Mouse (Mus musculus): ENCODE results near the gene Ttpal. TPM values are rescaled to one million over a fixed set of nuclear protein-coding genes. Genes with fewer than 3 reads are reported as not detected.

Gene Ttpal
- polyA plus RNA-seq, 1 experiment from 2014 or later = 26.1 TPM

DNA sequence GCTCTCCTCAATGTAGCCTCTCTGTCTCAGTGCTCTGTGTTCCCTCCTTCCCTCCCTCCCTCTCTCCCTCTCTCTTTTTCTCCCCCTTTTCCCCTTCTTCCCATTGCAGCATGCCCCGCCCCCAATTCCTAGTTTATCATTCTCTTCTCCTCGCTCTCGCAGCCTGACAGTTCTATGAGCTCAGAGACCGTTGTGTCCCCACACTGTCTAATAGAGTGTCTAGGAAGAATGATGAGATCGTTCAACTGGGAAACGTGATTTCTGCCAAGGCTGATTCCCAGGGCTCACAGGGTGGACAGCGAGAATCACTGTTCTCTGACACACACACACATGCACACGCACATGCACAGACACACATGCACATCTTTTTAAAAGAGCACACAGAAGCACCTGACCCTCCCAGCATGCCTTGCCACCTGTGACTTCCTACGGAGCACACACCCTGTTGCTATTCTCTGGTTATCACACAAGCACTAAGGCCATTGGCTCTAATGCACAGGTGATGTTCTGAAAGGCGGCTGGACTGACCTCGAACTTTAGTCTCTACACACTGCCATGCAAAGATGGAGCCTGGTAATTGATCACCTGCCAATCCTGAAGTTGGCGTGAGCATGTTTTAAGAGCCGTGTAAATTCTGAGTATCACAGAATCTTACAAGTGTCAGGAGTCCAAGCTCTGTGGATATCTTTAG, 40.7 kb upstream of the Ttpal start:
- no peak overlapping the region for H3K4me2 ChIP-seq
- no peak for DNase-seq (ENCODE audit: low spot score)
- no peaks in the 10 kb centered on the region for H3K36me3 ChIP-seq (ENCODE audit: control insufficient read depth, insufficient read depth, low read length)
- no peaks in the 10 kb centered on the region for H3K27me3 ChIP-seq (replicated peaks; ENCODE audit: control insufficient read depth, insufficient read depth, low read length)
- H3K27ac ChIP-seq (ENCODE audit: low read depth, low read length) = no peak overlapping the region
- 0 out of 2 replicates have a peak, but pooled peaks cover 3% of the 10 kb centered on the region for H3K4me1 ChIP-seq (replicated peaks; ENCODE audit: control insufficient read depth, insufficient read depth, low read length)
- no peaks in the 10 kb centered on the region for H3K9me3 ChIP-seq (ENCODE audit: control insufficient read depth, low read length)
- no peak overlapping the region for H3K4me3 ChIP-seq (ENCODE audit: low read depth, low read length)
- no peak for ATAC-seq (replicated peaks; ENCODE audit: low FRiP score)
- no peak overlapping the region for H3K9ac ChIP-seq (ENCODE audit: low read depth, low read length)
- 76% methylated on average over 13 of the region's 13 CpGs for WGBS

DNA sequence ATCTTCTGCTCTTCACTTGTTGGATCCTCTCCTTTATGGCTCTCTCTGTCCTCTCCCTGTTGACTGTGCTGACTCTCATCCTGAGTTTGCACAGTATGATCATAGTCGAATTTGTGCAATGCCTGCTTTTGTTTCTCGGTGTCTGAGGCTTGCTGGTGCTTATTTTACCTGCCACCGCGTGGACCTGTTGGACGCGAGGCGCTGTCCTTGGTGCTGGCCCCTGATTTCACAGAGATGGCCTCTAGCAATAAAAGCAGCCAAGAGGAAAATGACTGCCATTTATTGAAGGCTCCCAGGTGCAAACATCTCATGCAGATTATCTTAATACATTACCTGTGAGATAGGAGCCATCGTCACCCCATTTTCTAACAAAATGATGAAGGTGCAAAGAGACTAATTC, 37.5 kb upstream of the Ttpal start:
- no peak overlapping the region for H3K27ac ChIP-seq (ENCODE audit: low read depth, low read length)
- no peak overlapping the region for H3K4me2 ChIP-seq
- H3K27me3 ChIP-seq (replicated peaks; ENCODE audit: control insufficient read depth, insufficient read depth, low read length) = no peaks in the 10 kb centered on the region
- ATAC-seq (replicated peaks; ENCODE audit: low FRiP score) (no peak), DNase-seq (ENCODE audit: low spot score) (no peak)
- H3K4me3 ChIP-seq (ENCODE audit: low read depth, low read length) = no peak overlapping the region
- WGBS = 30% methylated on average over 8 of the region's 8 CpGs
- no peaks in the 10 kb centered on the region for H3K4me1 ChIP-seq (replicated peaks; ENCODE audit: control insufficient read depth, insufficient read depth, low read length)
- H3K36me3 ChIP-seq (ENCODE audit: control insufficient read depth, insufficient read depth, low read length) = no peaks in the 10 kb centered on the region
- no peaks in the 10 kb centered on the region for H3K9me3 ChIP-seq (ENCODE audit: control insufficient read depth, low read length)
- H3K9ac ChIP-seq (ENCODE audit: low read depth, low read length) = no peak overlapping the region

DNA sequence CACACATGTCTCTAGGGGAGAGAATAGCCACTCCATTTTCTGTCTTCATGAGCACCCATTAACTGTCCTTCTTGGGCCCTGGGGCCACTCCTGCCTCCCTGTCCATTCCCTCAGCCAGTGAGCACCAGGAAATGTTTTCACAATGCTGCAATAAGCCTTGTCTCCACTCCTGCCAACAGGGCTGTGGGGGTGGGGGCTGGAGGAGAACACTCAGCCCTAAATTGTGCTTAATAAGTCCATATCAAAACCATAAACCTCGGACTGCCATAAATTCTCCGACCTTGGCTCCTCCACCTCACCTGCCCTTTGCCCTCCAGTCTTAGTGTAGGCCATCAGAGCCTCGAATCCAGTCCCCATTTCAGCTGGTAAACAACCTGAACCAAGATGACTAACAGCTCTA, 27.8 kb upstream of the Ttpal start:
- no peak for DNase-seq (ENCODE audit: low spot score)
- H3K4me2 ChIP-seq = no peak overlapping the region
- H3K4me1 ChIP-seq (replicated peaks; ENCODE audit: control insufficient read depth, insufficient read depth, low read length) = peaks cover 5% of the 10 kb centered on the region
- H3K36me3 ChIP-seq (ENCODE audit: control insufficient read depth, insufficient read depth, low read length) = no peaks in the 10 kb centered on the region
- no peak for ATAC-seq (replicated peaks; ENCODE audit: low FRiP score)
- no peak overlapping the region for H3K9ac ChIP-seq (ENCODE audit: low read depth, low read length)
- no peaks in the 10 kb centered on the region for H3K9me3 ChIP-seq (ENCODE audit: control insufficient read depth, low read length)
- H3K27me3 ChIP-seq (replicated peaks; ENCODE audit: control insufficient read depth, insufficient read depth, low read length) = no peaks in the 10 kb centered on the region
- no peak overlapping the region for H3K27ac ChIP-seq (ENCODE audit: low read depth, low read length)
- no peak overlapping the region for H3K4me3 ChIP-seq (ENCODE audit: low read depth, low read length)
- 52% methylated on average over 3 of the region's 3 CpGs for WGBS

DNA sequence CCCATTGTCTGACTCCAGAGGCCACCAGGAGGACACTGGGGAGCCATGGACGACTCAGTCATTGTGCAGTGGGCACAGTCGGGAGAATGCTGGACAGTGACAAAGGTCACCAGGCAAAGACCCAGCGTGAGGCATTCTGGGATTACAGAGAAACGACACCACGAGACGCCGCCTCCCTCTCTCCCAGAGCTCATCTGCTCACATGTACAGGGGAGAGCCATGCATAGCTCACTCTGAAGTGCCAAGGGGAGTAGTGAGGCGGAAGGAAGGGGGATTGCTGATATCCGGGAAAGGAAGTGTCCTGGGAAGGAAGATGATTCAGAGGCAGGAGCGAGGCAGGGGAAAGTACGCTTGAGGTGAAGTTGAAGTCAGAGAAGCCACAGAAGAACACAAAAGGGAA, 26.9 kb upstream of the Ttpal start:
- ATAC-seq (replicated peaks; ENCODE audit: low FRiP score) = no peak
- Histone ChIP-seq H3K4me1 (replicated peaks; ENCODE audit: control insufficient read depth, insufficient read depth, low read length) (peaks cover 5% of the 10 kb centered on the region), H3K4me2 (peak overlapping the region; percentile 1; the same call in 1 of the 2 replicates), H3K27me3 (replicated peaks; ENCODE audit: control insufficient read depth, insufficient read depth, low read length) (no peaks in the 10 kb centered on the region), H3K36me3 (ENCODE audit: control insufficient read depth, insufficient read depth, low read length) (no peaks in the 10 kb centered on the region), H3K27ac (ENCODE audit: low read depth, low read length) (no peak overlapping the region), H3K9me3 (ENCODE audit: control insufficient read depth, low read length) (no peaks in the 10 kb centered on the region), H3K4me3 (ENCODE audit: low read depth, low read length) (no peak overlapping the region), H3K9ac (ENCODE audit: low read depth, low read length) (no peak overlapping the region)
- DNase-seq (ENCODE audit: low spot score) = no peak
- WGBS = 34% methylated on average over 11 of the region's 11 CpGs

DNA sequence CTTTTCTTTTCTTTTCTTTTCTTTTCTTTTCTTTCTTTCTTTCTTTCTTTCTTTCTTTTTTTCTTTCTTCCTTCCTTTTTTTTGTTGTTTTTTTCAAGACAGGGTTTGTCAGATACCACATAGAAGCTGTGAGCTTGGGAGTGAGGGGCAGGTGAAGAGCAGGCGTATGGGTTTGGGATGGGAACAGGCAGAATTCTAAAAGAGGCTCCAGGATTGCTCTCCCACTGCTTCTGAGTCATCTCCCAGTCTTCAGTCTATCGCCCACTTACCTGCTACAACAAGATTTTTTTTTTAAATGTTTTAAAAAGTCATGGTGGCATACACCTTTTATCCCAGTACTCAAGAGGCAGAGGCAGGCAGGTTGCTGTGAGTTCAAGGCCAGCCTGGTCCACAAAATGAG, 24.1 kb upstream of the Ttpal start:
- no peak overlapping the region for H3K4me2 ChIP-seq
- DNase-seq (ENCODE audit: low spot score) (no peak), ATAC-seq (replicated peaks; ENCODE audit: low FRiP score) (no peak)

DNA sequence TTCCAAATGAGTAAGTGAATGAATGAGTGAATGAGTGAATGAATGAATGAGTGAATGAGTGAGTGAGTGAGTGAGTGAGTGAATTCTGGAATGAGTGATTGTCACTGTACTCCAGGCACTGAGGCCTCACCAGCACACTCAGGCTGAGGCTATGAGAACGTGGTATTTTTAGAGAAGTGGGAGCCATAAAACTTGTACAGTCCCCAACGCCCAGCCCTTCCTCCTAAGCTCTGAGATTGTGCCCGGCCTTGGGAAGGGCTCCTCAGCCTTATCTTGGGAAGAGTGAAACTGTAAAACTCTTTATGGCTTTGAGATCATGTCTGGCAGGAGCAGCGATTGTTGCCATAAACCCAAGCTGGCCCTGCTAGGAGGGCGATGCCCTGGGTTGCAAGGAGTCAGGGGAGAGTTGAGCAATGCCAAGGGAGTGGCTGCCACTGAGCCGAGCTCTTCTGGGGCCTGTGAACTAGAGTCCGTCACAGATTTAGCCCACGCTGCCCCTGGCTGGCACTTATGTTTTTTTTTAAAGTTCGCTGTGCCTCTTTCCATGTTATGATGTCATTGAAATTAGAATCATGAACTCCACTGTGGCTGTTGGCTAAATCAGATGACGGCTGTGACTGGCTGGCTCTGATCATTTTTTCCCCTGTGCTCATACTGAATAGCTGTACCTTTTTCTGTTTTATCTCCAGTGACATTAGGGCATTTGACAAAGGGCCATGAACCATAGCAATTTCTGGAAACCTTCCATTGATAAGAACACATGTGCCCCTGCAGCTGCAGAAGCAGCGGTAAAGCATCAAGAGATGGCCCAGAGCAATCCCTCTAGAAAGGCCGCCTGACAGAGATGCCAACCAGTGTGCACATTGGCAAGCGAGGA, 21.8 kb upstream of the Ttpal start:
- Histone ChIP-seq H3K4me1 (replicated peaks; ENCODE audit: control insufficient read depth, insufficient read depth, low read length) (peaks cover 2% of the 10 kb centered on the region; the same call in 1 of the 2 replicates), H3K4me3 (ENCODE audit: low read depth, low read length) (no peak overlapping the region), H3K9ac (ENCODE audit: low read depth, low read length) (no peak overlapping the region), H3K9me3 (ENCODE audit: control insufficient read depth, low read length) (no peaks in the 10 kb centered on the region), H3K27me3 (replicated peaks; ENCODE audit: control insufficient read depth, insufficient read depth, low read length) (no peaks in the 10 kb centered on the region), H3K36me3 (ENCODE audit: control insufficient read depth, insufficient read depth, low read length) (no peaks in the 10 kb centered on the region), H3K4me2 (no peak overlapping the region), H3K27ac (ENCODE audit: low read depth, low read length) (no peak overlapping the region)
- DNase-seq (ENCODE audit: low spot score) (no peak), ATAC-seq (replicated peaks; ENCODE audit: low FRiP score) (no peak)
- WGBS = 72% methylated on average over 13 of the region's 13 CpGs

More for the DNA sequence above, 24.1 kb upstream of the Ttpal start:
- WGBS = 80% methylated on average over 2 of the region's 2 CpGs
- no peak overlapping the region for H3K27ac ChIP-seq (ENCODE audit: low read depth, low read length)
- no peaks in the 10 kb centered on the region for H3K36me3 ChIP-seq (ENCODE audit: control insufficient read depth, insufficient read depth, low read length)
- peaks cover 5% of the 10 kb centered on the region for H3K4me1 ChIP-seq (replicated peaks; ENCODE audit: control insufficient read depth, insufficient read depth, low read length)
- no peaks in the 10 kb centered on the region for H3K9me3 ChIP-seq (ENCODE audit: control insufficient read depth, low read length)
- no peak overlapping the region for H3K9ac ChIP-seq (ENCODE audit: low read depth, low read length)
- no peak overlapping the region for H3K4me3 ChIP-seq (ENCODE audit: low read depth, low read length)
- no peaks in the 10 kb centered on the region for H3K27me3 ChIP-seq (replicated peaks; ENCODE audit: control insufficient read depth, insufficient read depth, low read length)

DNA sequence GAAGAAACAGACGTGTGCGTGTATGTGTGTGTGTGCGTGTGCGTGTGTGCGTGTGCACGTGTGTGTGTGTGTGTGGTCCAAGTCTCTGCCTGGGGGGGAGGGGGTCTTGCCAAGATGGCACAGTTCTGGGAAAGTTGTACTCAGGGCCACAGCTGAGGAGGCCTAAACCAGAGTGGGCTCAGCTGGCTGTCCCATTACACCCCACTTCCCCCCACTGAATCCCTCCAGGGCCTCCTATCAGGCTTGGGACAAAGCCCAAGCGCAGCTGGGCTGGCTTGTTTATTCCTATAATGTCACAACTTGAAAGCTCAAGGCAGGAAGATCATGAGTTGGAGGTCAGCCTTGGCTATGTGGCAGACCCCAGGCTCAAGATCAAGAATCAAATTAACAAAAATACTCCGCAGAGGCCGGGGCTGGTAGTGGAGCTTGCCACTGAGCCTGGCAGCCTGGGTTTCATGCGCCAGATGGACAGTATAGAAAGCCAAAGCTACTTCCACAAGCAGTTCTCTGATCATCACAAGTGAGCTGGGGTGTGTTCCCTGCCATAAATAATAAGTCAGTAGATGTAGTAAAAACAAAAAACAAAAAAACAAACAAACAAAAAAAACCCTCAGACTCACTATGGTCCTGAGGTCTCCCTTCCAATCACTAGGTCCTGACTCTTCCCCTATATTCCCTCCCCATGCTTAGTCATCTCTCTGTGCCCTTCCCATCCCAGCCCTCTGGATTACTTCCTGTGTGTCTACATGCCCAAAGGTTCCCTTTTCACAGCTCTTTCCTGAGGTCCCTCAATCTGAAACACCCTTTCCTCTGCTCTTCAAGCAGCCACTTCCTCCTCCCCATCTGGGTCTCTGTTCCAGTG, 18.7 kb upstream of the Ttpal start:
- H3K9me3 ChIP-seq (ENCODE audit: control insufficient read depth, low read length) = no peaks in the 10 kb centered on the region
- H3K4me2 ChIP-seq = no peak overlapping the region
- H3K4me1 ChIP-seq (replicated peaks; ENCODE audit: control insufficient read depth, insufficient read depth, low read length) = no peaks in the 10 kb centered on the region; the same call in 1 of the 2 replicates
- DNase-seq (ENCODE audit: low spot score) (no peak), ATAC-seq (replicated peaks; ENCODE audit: low FRiP score) (no peak)
- no peaks in the 10 kb centered on the region for H3K36me3 ChIP-seq (ENCODE audit: control insufficient read depth, insufficient read depth, low read length)
- WGBS = 93% methylated on average over 10 of the region's 10 CpGs
- H3K9ac ChIP-seq (ENCODE audit: low read depth, low read length) = no peak overlapping the region
- no peak overlapping the region for H3K27ac ChIP-seq (ENCODE audit: low read depth, low read length)
- no peaks in the 10 kb centered on the region for H3K27me3 ChIP-seq (replicated peaks; ENCODE audit: control insufficient read depth, insufficient read depth, low read length)
- H3K4me3 ChIP-seq (ENCODE audit: low read depth, low read length) = no peak overlapping the region

DNA sequence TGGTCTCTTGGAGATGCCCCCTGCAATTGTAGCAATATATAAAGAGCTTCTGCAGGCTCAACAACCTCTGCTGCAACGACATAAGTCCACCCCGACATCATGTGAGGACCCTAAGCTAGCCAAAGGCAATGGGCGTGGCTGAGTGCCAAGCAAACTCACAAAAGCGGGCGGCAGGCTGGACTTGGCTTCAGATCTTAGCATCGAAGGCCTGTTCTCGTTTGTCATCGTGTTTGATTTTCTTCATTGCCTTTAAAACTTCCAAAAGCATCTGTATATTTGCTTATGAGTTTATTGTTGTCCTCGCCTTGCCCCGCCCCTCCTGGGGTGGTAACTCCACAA, 18.1 kb upstream of the Ttpal start:
- no peaks in the 10 kb centered on the region for H3K27me3 ChIP-seq (replicated peaks; ENCODE audit: control insufficient read depth, insufficient read depth, low read length)

More for the DNA sequence above, 18.1 kb upstream of the Ttpal start:
- H3K9ac ChIP-seq (ENCODE audit: low read depth, low read length) = no peak overlapping the region
- no peaks in the 10 kb centered on the region for H3K36me3 ChIP-seq (ENCODE audit: control insufficient read depth, insufficient read depth, low read length)
- no peaks in the 10 kb centered on the region for H3K9me3 ChIP-seq (ENCODE audit: control insufficient read depth, low read length)
- DNase-seq (ENCODE audit: low spot score) = no peak
- H3K4me2 ChIP-seq = no peak overlapping the region
- no peak overlapping the region for H3K27ac ChIP-seq (ENCODE audit: low read depth, low read length)
- WGBS = 85% methylated on average over 10 of the region's 10 CpGs
- H3K4me1 ChIP-seq (replicated peaks; ENCODE audit: control insufficient read depth, insufficient read depth, low read length) = no peaks in the 10 kb centered on the region; the same call in 1 of the 2 replicates
- no peak overlapping the region for H3K4me3 ChIP-seq (ENCODE audit: low read depth, low read length)
- no peak for ATAC-seq (replicated peaks; ENCODE audit: low FRiP score)
